Mouse (Mus musculus): ENCODE measurements around the gene Cdc14a. TPM values are rescaled to one million over a fixed set of nuclear protein-coding genes. Genes with fewer than 3 reads are reported as not detected.
A peak's percentile ranks its signal among the peaks of the same experiment; 100 is the strongest.

Cdc14a gene
- polyA plus RNA-seq, 1 experiment from 2014 or later = 17.7 TPM

DNA sequence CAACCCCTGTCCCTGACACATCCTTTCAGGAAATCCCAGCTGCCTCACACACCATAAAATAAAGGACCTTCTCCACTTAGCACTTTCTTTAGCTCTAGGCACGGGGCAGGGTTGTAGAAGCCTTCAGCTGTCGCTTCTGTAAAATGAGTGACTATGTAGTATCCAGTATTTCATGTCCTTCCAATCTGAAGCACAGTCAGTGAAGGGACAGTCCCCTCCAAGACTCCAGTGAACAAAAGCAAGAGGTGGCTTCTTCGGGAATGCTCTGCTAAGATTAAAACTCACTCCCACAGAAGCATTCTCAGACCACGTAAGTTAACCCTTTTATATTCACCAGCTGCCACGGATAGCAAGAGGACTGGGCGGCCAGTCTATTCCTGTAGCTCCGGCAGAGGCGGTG, 14.3 kb downstream of the Cdc14a start:
- H3K36me3 ChIP-seq = peaks cover 26% of the 10 kb centered on the region
- H3K9ac ChIP-seq (replicated peaks) = no peak overlapping the region
- no peaks in the 10 kb centered on the region for H3K9me3 ChIP-seq
- WGBS = 75% methylated on average over 8 of the region's 8 CpGs
- no peak overlapping the region for H3K4me3 ChIP-seq
- no peak for ATAC-seq (ENCODE audit: low FRiP score, low read depth)
- peaks cover 14% of the 10 kb centered on the region; the same call in 1 of the 2 replicates for H3K4me1 ChIP-seq
- H3K27ac ChIP-seq (replicated peaks) = no peak overlapping the region
- no peaks in the 10 kb centered on the region for H3K27me3 ChIP-seq
- no peak overlapping the region for H3K4me2 ChIP-seq (replicated peaks)

DNA sequence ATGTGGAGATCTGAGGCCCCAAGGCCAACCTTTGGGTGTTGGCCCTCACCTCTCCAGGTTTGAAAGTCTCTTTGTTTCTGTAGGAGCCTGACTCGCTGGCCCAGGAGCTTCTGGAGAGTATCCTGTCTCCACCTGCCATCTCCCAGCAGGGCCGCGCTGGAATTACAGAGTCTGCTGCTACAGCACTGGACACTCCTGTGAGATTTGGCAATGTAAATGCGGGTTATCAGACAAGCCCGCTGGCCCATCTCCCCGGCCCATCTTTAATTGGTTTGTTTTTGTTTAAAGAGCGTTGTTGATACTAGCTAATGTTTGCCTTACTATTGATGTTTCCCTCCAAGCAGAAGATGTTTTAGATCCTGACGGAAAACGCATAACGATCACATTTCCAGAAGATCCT, 15.0 kb downstream of the Cdc14a start:
- H3K36me3 ChIP-seq = peaks cover 25% of the 10 kb centered on the region; the same call in 1 of the 2 replicates
- no peaks in the 10 kb centered on the region for H3K9me3 ChIP-seq

DNA sequence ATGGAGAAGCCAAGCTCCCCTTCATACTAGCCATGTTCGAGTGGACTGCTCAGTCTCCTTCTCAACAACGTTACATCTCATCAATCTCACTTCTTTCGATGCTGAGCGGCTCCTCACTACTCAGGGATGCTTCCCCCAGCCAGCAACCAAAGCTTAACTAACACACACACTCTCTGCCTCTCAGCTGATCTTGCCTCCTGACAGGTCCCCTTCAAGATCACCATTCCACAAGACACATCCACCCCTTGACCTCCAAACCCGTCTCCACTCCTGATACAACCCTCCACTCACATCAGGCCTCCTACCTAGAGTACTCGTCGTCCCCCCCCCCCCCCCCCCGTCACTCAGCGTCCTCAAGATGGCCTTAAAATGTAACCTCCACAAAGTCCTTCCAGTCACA, 18.3 kb downstream of the Cdc14a start:
- no peak overlapping the region for H3K27ac ChIP-seq (replicated peaks)

More for the DNA sequence above, 15.0 kb downstream of the Cdc14a start:
- Histone ChIP-seq H3K9ac (replicated peaks) (no peak overlapping the region), H3K4me3 (no peak overlapping the region), H3K27me3 (no peaks in the 10 kb centered on the region), H3K4me2 (replicated peaks) (no peak overlapping the region), H3K4me1 (peaks cover 14% of the 10 kb centered on the region; the same call in 1 of the 2 replicates), H3K27ac (replicated peaks) (no peak overlapping the region)
- WGBS = 89% methylated on average over 10 of the region's 10 CpGs
- no peak for ATAC-seq (ENCODE audit: low FRiP score, low read depth)

DNA sequence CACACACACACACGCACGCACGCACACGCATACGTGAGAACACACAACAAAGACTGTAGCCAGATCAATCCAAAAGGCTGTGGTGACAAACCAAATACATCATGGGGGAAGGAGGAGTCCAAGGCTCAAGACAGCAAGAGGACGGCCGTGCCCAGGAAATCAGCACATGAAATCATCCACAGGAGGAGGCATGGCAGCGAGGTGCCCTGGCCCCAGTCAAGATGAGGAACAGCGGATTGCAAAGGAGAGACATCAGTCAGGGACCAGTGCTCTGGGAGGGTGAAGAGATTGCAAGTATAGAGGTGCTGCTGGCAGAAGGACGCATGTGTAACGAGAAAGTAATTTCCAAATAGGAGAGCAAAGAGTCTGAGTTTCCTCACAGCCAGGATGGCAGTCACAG, 22.4 kb downstream of the Cdc14a start:
- H3K9me3 ChIP-seq = no peaks in the 10 kb centered on the region
- H3K4me3 ChIP-seq = no peak overlapping the region
- H3K27ac ChIP-seq (replicated peaks) = no peak overlapping the region
- H3K36me3 ChIP-seq = peaks cover 7% of the 10 kb centered on the region; the same call in 1 of the 2 replicates
- H3K4me2 ChIP-seq (replicated peaks) = no peak overlapping the region
- H3K4me1 ChIP-seq = peaks cover 34% of the 10 kb centered on the region
- no peak overlapping the region for H3K9ac ChIP-seq (replicated peaks)
- 90% methylated on average over 11 of the region's 11 CpGs for WGBS
- no peak for ATAC-seq (ENCODE audit: low FRiP score, low read depth)
- H3K27me3 ChIP-seq = no peaks in the 10 kb centered on the region

More for the DNA sequence above, 18.3 kb downstream of the Cdc14a start:
- H3K9ac ChIP-seq (replicated peaks) = no peak overlapping the region
- H3K4me2 ChIP-seq (replicated peaks) = no peak overlapping the region
- ATAC-seq (ENCODE audit: low FRiP score, low read depth) = no peak
- WGBS = 76% methylated on average over 9 of the region's 9 CpGs
- peaks cover 19% of the 10 kb centered on the region; the same call in 1 of the 2 replicates for H3K36me3 ChIP-seq
- no peaks in the 10 kb centered on the region for H3K27me3 ChIP-seq
- H3K4me3 ChIP-seq = no peak overlapping the region
- H3K4me1 ChIP-seq = peaks cover 20% of the 10 kb centered on the region; the same call in 1 of the 2 replicates
- H3K9me3 ChIP-seq = no peaks in the 10 kb centered on the region

DNA sequence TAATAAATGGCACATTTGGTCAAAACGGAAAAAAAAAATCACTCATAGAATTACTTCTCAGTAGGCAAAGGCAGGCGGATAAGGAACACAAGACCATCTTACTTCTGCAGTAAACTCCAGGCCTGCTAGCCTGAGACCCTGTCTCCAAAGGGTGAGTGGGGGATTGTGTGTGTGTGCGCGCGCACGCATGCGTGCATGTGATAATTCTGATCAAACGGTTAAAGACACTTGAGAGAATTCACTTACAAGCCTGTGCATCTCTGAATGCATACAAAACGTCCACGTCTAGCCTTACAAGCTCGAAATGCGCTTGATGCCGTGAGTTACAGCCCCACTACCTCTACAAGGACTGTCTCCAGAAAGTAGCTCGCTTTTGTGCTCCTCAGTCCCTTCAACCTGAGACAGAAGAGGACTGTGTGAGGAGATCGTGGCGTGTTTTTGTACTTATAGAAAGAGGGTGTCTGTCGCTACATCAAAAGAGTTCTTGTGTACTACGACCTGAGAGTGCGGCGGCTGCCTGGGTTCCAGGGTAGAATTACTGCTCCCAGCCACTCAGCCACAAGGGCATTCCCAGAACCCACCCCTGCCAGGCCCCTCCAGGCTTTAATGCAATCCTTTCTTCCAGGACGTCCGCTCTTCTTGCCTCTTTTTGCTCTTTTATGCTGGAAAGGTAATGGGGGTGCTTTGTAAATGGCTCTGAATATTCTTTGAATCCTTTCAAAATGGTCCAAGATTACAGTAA, 24.3 kb downstream of the Cdc14a start:
- peak; percentile 72 for ATAC-seq (ENCODE audit: low FRiP score, low read depth)
- H3K27ac ChIP-seq (replicated peaks) = peak overlapping the region; percentile 58
- 70% methylated on average over 22 of the region's 22 CpGs for WGBS

DNA sequence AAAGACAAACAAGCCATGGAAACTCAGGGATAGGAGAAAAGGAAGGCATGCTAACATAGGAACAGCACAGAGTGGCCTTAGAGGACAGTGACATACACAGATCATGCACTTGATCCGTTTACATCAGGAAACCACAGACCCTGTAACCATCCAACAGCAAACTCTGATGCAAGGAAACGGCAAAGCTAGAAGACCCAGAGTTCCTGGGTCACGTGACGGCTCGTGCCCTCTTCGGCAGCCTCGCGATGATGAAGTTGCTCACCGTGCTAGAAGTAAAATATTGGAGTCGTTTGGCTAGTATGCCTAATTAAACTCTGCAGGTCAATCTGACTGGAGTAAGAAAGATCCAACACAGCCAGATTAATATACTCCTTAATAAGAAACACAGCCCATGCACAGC, 25.3 kb downstream of the Cdc14a start:
- Histone ChIP-seq H3K27ac (replicated peaks) (no peak overlapping the region), H3K4me1 (peaks cover 34% of the 10 kb centered on the region), H3K9ac (replicated peaks) (no peak overlapping the region), H3K9me3 (no peaks in the 10 kb centered on the region), H3K4me3 (no peak overlapping the region), H3K36me3 (no peaks in the 10 kb centered on the region; the same call in 1 of the 2 replicates), H3K27me3 (no peaks in the 10 kb centered on the region), H3K4me2 (replicated peaks) (no peak overlapping the region)
- no peak for ATAC-seq (ENCODE audit: low FRiP score, low read depth)
- 91% methylated on average over 10 of the region's 10 CpGs for WGBS

More for the DNA sequence above, 24.3 kb downstream of the Cdc14a start:
- no peak overlapping the region for H3K4me3 ChIP-seq
- H3K9me3 ChIP-seq = no peaks in the 10 kb centered on the region
- H3K27me3 ChIP-seq = no peaks in the 10 kb centered on the region
- peaks cover 34% of the 10 kb centered on the region for H3K4me1 ChIP-seq
- H3K9ac ChIP-seq (replicated peaks) = no peak overlapping the region
- H3K4me2 ChIP-seq (replicated peaks) = no peak overlapping the region
- peaks cover 5% of the 10 kb centered on the region; the same call in 1 of the 2 replicates for H3K36me3 ChIP-seq

DNA sequence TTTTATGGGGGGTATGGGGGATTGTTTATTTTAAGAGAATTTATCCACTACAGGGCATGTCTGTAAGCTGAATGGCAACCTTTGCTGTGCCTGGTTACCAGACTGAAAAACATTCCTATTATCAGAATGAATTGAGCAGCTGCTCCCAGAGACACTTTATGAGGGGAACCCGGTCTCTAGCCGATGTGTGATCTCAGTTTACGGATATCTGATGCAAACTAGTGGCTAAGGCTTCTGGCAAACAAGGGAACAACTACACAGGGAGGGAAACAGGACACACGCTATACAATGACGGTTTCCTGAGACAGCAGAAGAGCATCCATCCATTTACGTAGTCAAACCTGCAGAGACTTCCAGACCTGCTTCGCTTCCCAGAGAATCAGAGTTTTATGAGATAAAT, 25.9 kb downstream of the Cdc14a start:
- ATAC-seq (ENCODE audit: low FRiP score, low read depth) = no peak
- Histone ChIP-seq H3K9ac (replicated peaks) (no peak overlapping the region), H3K9me3 (no peaks in the 10 kb centered on the region), H3K4me1 (peaks cover 34% of the 10 kb centered on the region), H3K27ac (replicated peaks) (no peak overlapping the region), H3K4me2 (replicated peaks) (no peak overlapping the region), H3K36me3 (no peaks in the 10 kb centered on the region; the same call in 1 of the 2 replicates), H3K27me3 (no peaks in the 10 kb centered on the region), H3K4me3 (no peak overlapping the region)
- WGBS = 64% methylated on average over 7 of the region's 7 CpGs

DNA sequence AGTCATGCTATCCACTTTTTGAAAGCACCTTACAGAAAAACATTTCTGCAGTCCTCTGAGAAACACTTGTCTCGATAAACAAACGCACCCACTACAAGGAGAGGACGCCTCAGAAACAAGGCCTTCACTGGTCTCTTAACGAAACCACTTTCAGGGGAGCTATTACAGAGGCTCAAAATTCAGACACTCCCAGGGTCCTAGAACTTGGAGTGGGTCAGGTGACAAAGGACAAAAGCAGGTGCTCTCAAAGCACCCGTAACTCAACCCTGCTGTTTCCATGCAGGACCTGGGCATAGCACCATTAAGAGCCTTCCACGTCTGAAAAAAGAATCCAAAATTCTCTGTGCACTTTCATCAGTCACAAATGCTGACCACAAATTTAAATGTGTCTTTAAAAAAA, 26.5 kb downstream of the Cdc14a start:
- Histone ChIP-seq H3K27ac (replicated peaks) (no peak overlapping the region), H3K27me3 (no peaks in the 10 kb centered on the region), H3K4me2 (replicated peaks) (no peak overlapping the region), H3K9ac (replicated peaks) (no peak overlapping the region), H3K4me3 (no peak overlapping the region), H3K36me3 (peaks cover 6% of the 10 kb centered on the region), H3K9me3 (no peaks in the 10 kb centered on the region), H3K4me1 (peaks cover 34% of the 10 kb centered on the region)
- no peak for ATAC-seq (ENCODE audit: low FRiP score, low read depth)
- WGBS = 86% methylated on average over 6 of the region's 6 CpGs

DNA sequence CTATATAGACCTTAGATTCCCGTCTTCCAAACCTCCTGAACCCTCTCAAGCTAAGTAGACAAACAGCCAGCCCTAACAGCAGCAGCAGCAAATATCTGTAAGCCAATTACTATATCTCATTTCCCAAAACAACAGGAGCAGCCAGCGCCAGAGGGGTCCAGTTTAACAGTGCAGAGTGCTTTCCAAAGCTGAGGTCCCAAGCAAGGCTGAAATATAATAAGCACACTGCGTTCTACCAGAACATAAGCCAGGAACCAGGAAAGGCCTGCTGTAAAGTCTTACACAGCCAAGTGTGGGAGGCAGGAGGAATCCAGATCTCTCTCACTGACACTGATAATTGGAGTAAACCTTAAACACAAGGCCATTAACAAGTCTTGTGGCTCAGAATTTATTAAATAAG, 27.3 kb downstream of the Cdc14a start:
- no peak overlapping the region for H3K4me2 ChIP-seq (replicated peaks)
- no peak overlapping the region for H3K9ac ChIP-seq (replicated peaks)
- peaks cover 10% of the 10 kb centered on the region for H3K36me3 ChIP-seq
- H3K4me3 ChIP-seq = no peak overlapping the region
- no peak overlapping the region for H3K27ac ChIP-seq (replicated peaks)
- H3K4me1 ChIP-seq = peaks cover 34% of the 10 kb centered on the region
- ATAC-seq (ENCODE audit: low FRiP score, low read depth) = no peak
- H3K27me3 ChIP-seq = no peaks in the 10 kb centered on the region
- no peaks in the 10 kb centered on the region for H3K9me3 ChIP-seq
- WGBS = 89% methylated on average over 3 of the region's 3 CpGs

DNA sequence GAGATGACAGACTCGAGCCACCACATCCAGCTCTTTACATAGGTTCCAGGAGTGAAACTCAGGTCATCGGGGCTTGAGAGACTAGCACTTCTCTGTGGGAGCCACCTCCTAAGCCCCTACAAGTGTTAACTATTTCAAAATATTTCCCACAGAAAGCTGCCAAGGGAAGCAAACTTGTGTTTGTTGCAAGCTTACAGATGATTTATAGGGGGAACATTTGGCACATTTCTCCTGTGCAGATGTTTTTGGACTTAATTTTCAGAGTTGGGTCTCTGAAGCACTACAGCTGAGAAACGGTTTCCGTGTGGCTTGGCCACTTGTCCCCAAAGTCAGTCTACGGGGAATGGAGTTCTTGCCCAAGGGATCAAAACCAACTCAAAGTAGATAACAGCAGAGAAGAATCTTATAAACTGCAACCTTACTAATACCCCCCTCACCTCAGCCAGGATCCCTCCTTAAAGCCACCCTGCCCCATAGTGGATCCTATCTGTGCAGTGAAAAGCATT, 28.9 kb downstream of the Cdc14a start:
- WGBS = 96% methylated on average over 5 of the region's 5 CpGs
- no peak for ATAC-seq (ENCODE audit: low FRiP score, low read depth)
- no peak overlapping the region for H3K4me3 ChIP-seq
- H3K36me3 ChIP-seq = peaks cover 16% of the 10 kb centered on the region
- H3K27ac ChIP-seq (replicated peaks) = no peak overlapping the region
- no peaks in the 10 kb centered on the region for H3K27me3 ChIP-seq
- H3K9me3 ChIP-seq = no peaks in the 10 kb centered on the region
- H3K4me1 ChIP-seq = peaks cover 25% of the 10 kb centered on the region
- H3K9ac ChIP-seq (replicated peaks) = no peak overlapping the region
- H3K4me2 ChIP-seq (replicated peaks) = no peak overlapping the region

DNA sequence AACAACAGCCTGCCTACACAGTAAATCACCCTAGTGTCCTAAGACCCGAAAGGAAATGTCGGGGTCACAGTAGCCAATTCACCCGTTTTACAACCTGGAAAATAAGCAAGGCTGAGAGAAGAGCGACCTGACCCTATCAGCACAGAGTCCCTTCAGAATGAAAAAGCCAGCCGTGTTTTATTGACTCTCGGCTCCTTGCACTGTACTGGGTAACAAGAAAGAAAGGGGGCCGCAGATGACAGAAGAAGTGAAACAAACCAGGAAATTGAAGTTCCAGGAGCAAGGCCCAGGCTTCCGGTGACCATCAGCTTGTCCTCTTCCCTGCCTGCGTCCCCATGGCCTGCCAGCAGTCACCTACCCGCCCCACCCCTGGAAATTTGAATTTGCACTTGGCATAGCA, 32.4 kb downstream of the Cdc14a start:
- WGBS = 84% methylated on average over 10 of the region's 10 CpGs
- no peak overlapping the region for H3K4me2 ChIP-seq (replicated peaks)
- H3K9ac ChIP-seq (replicated peaks) = no peak overlapping the region
- no peak for ATAC-seq (ENCODE audit: low FRiP score, low read depth)
- H3K36me3 ChIP-seq = peaks cover 26% of the 10 kb centered on the region
- H3K4me3 ChIP-seq = no peak overlapping the region
- H3K9me3 ChIP-seq = no peaks in the 10 kb centered on the region
- H3K27me3 ChIP-seq = no peaks in the 10 kb centered on the region
- H3K4me1 ChIP-seq = no peaks in the 10 kb centered on the region
- H3K27ac ChIP-seq (replicated peaks) = no peak overlapping the region

DNA sequence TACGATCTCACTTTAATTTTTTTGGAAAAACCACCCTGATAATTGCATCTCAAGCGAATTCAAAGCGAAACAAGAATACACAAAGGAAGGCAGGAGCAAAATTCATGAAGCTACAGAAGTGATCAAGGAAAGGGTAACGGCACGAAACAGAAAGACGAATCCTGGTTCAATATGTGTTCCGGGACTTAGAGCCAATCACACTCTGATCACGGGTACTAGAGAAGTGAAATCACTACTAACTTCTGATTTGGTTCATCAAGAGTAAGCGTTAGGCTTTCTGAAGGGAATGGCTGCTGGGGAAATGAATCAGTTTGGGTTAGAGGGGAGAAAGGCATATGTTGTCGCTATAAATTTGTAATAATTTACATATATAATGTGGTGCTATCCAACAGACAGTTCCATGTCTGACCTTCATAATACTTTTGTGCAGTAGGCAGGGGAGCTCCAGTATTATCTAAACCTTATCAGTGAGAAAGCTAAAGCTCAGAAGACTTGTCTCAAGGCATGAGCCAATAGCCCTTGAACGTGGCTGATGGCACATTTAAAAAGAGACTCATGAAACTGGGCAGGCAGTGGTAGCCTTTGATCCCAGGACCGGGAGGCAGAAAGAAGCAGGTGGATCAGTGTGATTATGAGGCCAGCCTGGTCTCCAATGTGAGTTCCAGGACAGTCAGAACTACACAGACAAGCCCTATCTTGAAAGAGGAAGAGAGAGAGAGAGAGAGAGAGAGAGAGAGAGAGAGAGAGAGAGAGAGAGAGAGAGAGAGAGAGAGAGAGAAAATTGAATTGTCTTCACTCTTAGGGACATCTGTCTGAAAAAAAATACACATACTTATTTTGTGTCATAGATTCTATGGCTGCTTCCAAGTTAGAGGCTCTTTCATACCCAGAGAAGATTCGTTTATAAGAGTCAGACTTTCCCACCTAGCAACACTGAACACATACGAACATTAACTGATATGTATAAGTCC, 34.0 kb downstream of the Cdc14a start:
- Histone ChIP-seq H3K27ac (replicated peaks) (no peak overlapping the region), H3K4me2 (replicated peaks) (no peak overlapping the region), H3K36me3 (peaks cover 26% of the 10 kb centered on the region), H3K9ac (replicated peaks) (no peak overlapping the region), H3K9me3 (no peaks in the 10 kb centered on the region), H3K27me3 (no peaks in the 10 kb centered on the region), H3K4me3 (no peak overlapping the region), H3K4me1 (no peaks in the 10 kb centered on the region)
- WGBS = 93% methylated on average over 14 of the region's 14 CpGs
- ATAC-seq (ENCODE audit: low FRiP score, low read depth) = no peak

Data from midbrain, embryonic 12.5 days (tissue).